Mouse (Mus musculus): ENCODE results near the gene S100a5. TPM values are rescaled to one million over a fixed set of nuclear protein-coding genes. Genes with fewer than 3 reads are reported as not detected.
A peak's percentile ranks its signal among the peaks of the same experiment; 100 is the strongest.

S100a5 gene
- polyA plus RNA-seq, 1 experiment from 2014 or later = not detected

GRCm38 (mm10) chr3:90638511-90639275, 30.4 kb downstream of the S100a5 start:
- H3K27me3 ChIP-seq (replicated peaks; ENCODE audit: low read depth, poor library complexity, severe bottlenecking) = no peaks in the 10 kb centered on the region
- no peaks in the 10 kb centered on the region for H3K9me3 ChIP-seq
- no peaks in the 10 kb centered on the region for H3K4me1 ChIP-seq
- no peak for DNase-seq (ENCODE audit: low spot score)
- no peak overlapping the region for H3K4me3 ChIP-seq
- no peak overlapping the region for H3K27ac ChIP-seq (replicated peaks)
- H3K36me3 ChIP-seq (replicated peaks) = no peaks in the 10 kb centered on the region
- 70% methylated on average over 1 of the region's 1 CpGs for WGBS

- no peak overlapping the region for H3K27ac ChIP-seq (replicated peaks)
- H3K27me3 ChIP-seq (replicated peaks; ENCODE audit: low read depth, poor library complexity, severe bottlenecking) = no peaks in the 10 kb centered on the region
- WGBS = 50% methylated on average over 7 of the region's 7 CpGs
- H3K4me1 ChIP-seq = no peaks in the 10 kb centered on the region
- no peaks in the 10 kb centered on the region for H3K9me3 ChIP-seq
- H3K36me3 ChIP-seq (replicated peaks) = no peaks in the 10 kb centered on the region
- DNase-seq (ENCODE audit: low spot score) = peak; percentile 49
- H3K4me3 ChIP-seq = no peak overlapping the region
Measured at GRCm38 (mm10) chr3:90639511-90640154, 31.3 kb downstream of the S100a5 start.

GRCm38 (mm10) chr3:90640981-90641380, 32.7 kb downstream of the S100a5 start:
- 85% methylated on average over 7 of the region's 7 CpGs for WGBS
- no peak for DNase-seq (ENCODE audit: low spot score)
- no peaks in the 10 kb centered on the region for H3K9me3 ChIP-seq
- no peaks in the 10 kb centered on the region for H3K36me3 ChIP-seq (replicated peaks)
- H3K4me1 ChIP-seq = no peaks in the 10 kb centered on the region
- H3K27ac ChIP-seq (replicated peaks) = no peak overlapping the region
- H3K27me3 ChIP-seq (replicated peaks; ENCODE audit: low read depth, poor library complexity, severe bottlenecking) = no peaks in the 10 kb centered on the region
- H3K4me3 ChIP-seq = no peak overlapping the region

- WGBS = 53% methylated on average over 3 of the region's 3 CpGs
- Histone ChIP-seq H3K9me3 (no peaks in the 10 kb centered on the region), H3K36me3 (replicated peaks) (no peaks in the 10 kb centered on the region), H3K4me3 (no peak overlapping the region), H3K27me3 (replicated peaks; ENCODE audit: low read depth, poor library complexity, severe bottlenecking) (no peaks in the 10 kb centered on the region), H3K27ac (replicated peaks) (no peak overlapping the region), H3K4me1 (no peaks in the 10 kb centered on the region)
- DNase-seq (ENCODE audit: low spot score) = peak; percentile 34
Measured at GRCm38 (mm10) chr3:90644220-90644619, 35.9 kb downstream of the S100a5 start.

- H3K36me3 ChIP-seq (replicated peaks) = no peaks in the 10 kb centered on the region
- no peak overlapping the region for H3K27ac ChIP-seq (replicated peaks)
- H3K4me1 ChIP-seq = no peaks in the 10 kb centered on the region
- DNase-seq (ENCODE audit: low spot score) = no peak
- H3K4me3 ChIP-seq = no peak overlapping the region
- no peaks in the 10 kb centered on the region for H3K9me3 ChIP-seq
- no peaks in the 10 kb centered on the region for H3K27me3 ChIP-seq (replicated peaks; ENCODE audit: low read depth, poor library complexity, severe bottlenecking)
- 82% methylated on average over 1 of the region's 1 CpGs for WGBS
Measured at GRCm38 (mm10) chr3:90647291-90647690, 39.0 kb downstream of the S100a5 start.

- no peak for DNase-seq (ENCODE audit: low spot score)
- Histone ChIP-seq H3K36me3 (replicated peaks) (no peaks in the 10 kb centered on the region), H3K27me3 (replicated peaks; ENCODE audit: low read depth, poor library complexity, severe bottlenecking) (no peaks in the 10 kb centered on the region), H3K4me3 (no peak overlapping the region), H3K9me3 (no peaks in the 10 kb centered on the region), H3K27ac (replicated peaks) (no peak overlapping the region), H3K4me1 (no peaks in the 10 kb centered on the region)
Measured at GRCm38 (mm10) chr3:90648981-90649380, 40.7 kb downstream of the S100a5 start.

GRCm38 (mm10) chr3:90649832-90650231, 41.5 kb downstream of the S100a5 start:
- Histone ChIP-seq H3K27ac (replicated peaks) (no peak overlapping the region), H3K36me3 (replicated peaks) (no peaks in the 10 kb centered on the region), H3K27me3 (replicated peaks; ENCODE audit: low read depth, poor library complexity, severe bottlenecking) (no peaks in the 10 kb centered on the region), H3K9me3 (no peaks in the 10 kb centered on the region), H3K4me3 (no peak overlapping the region), H3K4me1 (no peaks in the 10 kb centered on the region)
- no peak for DNase-seq (ENCODE audit: low spot score)
- WGBS = 92% methylated on average over 2 of the region's 2 CpGs

- Histone ChIP-seq H3K36me3 (replicated peaks) (no peaks in the 10 kb centered on the region), H3K27ac (replicated peaks) (no peak overlapping the region)
- WGBS = 34% methylated on average over 5 of the region's 5 CpGs
Measured at GRCm38 (mm10) chr3:90652878-90653508, 44.7 kb downstream of the S100a5 start.

GRCm38 (mm10) chr3:90653717-90654116, 45.4 kb downstream of the S100a5 start, which contains the start of gene S100a7a:
TSS of gene S100a7a (plus strand) at chr3:90654017.
- no peak for DNase-seq (ENCODE audit: low spot score)
- no peak within 1 kb of the TSS for H3K27ac ChIP-seq (replicated peaks)
- H3K9me3 ChIP-seq = no peaks in the 10 kb centered on the region
- no peaks in the 10 kb centered on the region for H3K4me1 ChIP-seq
- no peaks in the 10 kb centered on the region for H3K36me3 ChIP-seq (replicated peaks)
- no peaks in the 10 kb centered on the region; the same call in 1 of the 2 replicates for H3K27me3 ChIP-seq (replicated peaks; ENCODE audit: low read depth, poor library complexity, severe bottlenecking)
- no peak within 1 kb of the TSS for H3K4me3 ChIP-seq

More at GRCm38 (mm10) chr3:90652878-90653508, 44.7 kb downstream of the S100a5 start:
- Histone ChIP-seq H3K4me1 (no peaks in the 10 kb centered on the region), H3K4me3 (no peak overlapping the region), H3K9me3 (no peaks in the 10 kb centered on the region), H3K27me3 (replicated peaks; ENCODE audit: low read depth, poor library complexity, severe bottlenecking) (no peaks in the 10 kb centered on the region; the same call in 1 of the 2 replicates)
- peak; percentile 78 for DNase-seq (ENCODE audit: low spot score)

GRCm38 (mm10) chr3:90657405-90657804, 49.1 kb downstream of the S100a5 start:
- 78% methylated on average over 4 of the region's 4 CpGs for WGBS
- H3K27ac ChIP-seq (replicated peaks) = no peak overlapping the region
- H3K36me3 ChIP-seq (replicated peaks) = no peaks in the 10 kb centered on the region
- DNase-seq (ENCODE audit: low spot score) = no peak
- H3K4me3 ChIP-seq = no peak overlapping the region
- no peaks in the 10 kb centered on the region for H3K9me3 ChIP-seq
- H3K27me3 ChIP-seq (replicated peaks; ENCODE audit: low read depth, poor library complexity, severe bottlenecking) = no peaks in the 10 kb centered on the region; the same call in 1 of the 2 replicates
- H3K4me1 ChIP-seq = no peaks in the 10 kb centered on the region

- H3K27me3 ChIP-seq (replicated peaks; ENCODE audit: low read depth, poor library complexity, severe bottlenecking) = no peaks in the 10 kb centered on the region; the same call in 1 of the 2 replicates
- H3K9me3 ChIP-seq = no peaks in the 10 kb centered on the region
- H3K4me3 ChIP-seq = no peak overlapping the region
- H3K27ac ChIP-seq (replicated peaks) = no peak overlapping the region
- H3K36me3 ChIP-seq (replicated peaks) = no peaks in the 10 kb centered on the region
- H3K4me1 ChIP-seq = no peaks in the 10 kb centered on the region
- DNase-seq (ENCODE audit: low spot score) = no peak
Measured at GRCm38 (mm10) chr3:90659364-90660044, 51.2 kb downstream of the S100a5 start.

Data from embryonic facial prominence, embryonic 10.5 days (tissue).